Mouse (Mus musculus): ENCODE data around the gene Lcn8. TPM values are rescaled to one million over a fixed set of nuclear protein-coding genes. Genes with fewer than 3 reads are reported as not detected.

The Lcn8 gene
- polyA plus RNA-seq (2012): not detected in 2 replicates

- H3K27me3 ChIP-seq (ENCODE audit: control insufficient read depth): no peaks in the 10 kb centered on the region
- no peak within 1 kb of the TSS for H3K4me3 ChIP-seq (replicated peaks)
- no peaks in the 10 kb centered on the region for H3K4me1 ChIP-seq (ENCODE audit: control insufficient read depth)
- no peaks in the 10 kb centered on the region for H3K36me3 ChIP-seq (ENCODE audit: control insufficient read depth)
- TF ChIP-seq GATA1 (IDR thresholded peaks at IDR 0.05; ENCODE audit: low read length): no peak
- TF ChIP-seq TAL1 (IDR thresholded peaks at IDR 0.05; ENCODE audit: low read length): no peak
- H3K9me3 ChIP-seq (ENCODE audit: control insufficient read depth, low read length): no peaks in the 10 kb centered on the region
Measured at GRCm38 (mm10) chr2:25652902-25653301, at the start of gene Lcn8. Lcn8 (plus strand) TSS chr2:25653120.

DNA sequence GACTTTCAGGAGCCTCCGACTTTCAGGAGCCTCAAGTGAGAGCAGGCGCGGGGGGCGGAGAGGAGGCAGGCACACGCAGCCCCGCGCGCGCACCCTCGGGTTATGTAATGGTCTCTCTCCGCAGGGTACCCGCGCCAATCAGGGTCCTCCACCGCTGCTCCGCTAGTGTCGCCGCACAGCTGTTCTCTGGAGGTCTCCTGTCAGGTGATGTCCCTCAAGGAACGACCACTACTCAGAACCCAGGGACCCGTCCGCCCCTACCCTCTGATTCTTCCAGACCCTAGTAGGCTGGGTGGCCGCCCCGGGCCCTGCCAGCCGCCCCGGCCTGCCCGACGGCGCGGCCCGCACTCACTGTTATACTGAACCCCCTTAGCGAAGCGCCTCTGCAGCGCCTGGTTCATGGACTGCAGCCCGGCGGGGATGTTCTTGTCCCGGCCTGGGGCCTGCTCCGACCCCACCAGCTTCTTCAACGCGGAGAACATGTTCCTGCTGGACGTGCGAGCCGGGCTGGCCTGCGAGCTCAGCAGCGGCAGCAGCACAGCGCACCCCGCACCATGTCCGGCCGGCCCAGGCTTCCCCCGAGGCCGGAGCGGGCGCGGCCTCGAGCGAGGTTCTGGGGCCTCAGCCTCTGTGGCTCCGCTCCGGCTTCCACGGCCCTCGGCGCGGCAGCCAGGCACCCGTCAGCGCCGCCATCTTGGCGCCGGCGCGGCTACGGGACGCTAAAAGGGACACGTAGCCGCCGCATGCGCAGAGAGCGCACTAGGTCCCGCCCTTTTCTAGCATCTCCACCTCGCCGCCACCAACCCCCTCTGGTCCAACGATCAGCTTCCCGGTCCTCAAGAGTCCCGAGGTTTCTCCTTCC is 44.9 kb upstream of the Lcn8 start, which contains the start of gene Rabl6:
TSS of gene Rabl6 (minus strand) at position 761 of the 862 bp plus-strand sequence.
- TF ChIP-seq GATA1 (IDR thresholded peaks at IDR 0.05; ENCODE audit: low read length): no peak
- TF ChIP-seq TAL1 (IDR thresholded peaks at IDR 0.05; ENCODE audit: low read length): no peak
- H3K36me3 ChIP-seq (ENCODE audit: control insufficient read depth): peaks cover 11% of the 10 kb centered on the region
- H3K9me3 ChIP-seq (ENCODE audit: control insufficient read depth, low read length): no peaks in the 10 kb centered on the region
- peaks cover 2% of the 10 kb centered on the region for H3K27me3 ChIP-seq (ENCODE audit: control insufficient read depth)
- H3K4me1 ChIP-seq (ENCODE audit: control insufficient read depth): peaks cover 34% of the 10 kb centered on the region
- peak within 1 kb of the TSS; percentile 79 for H3K4me3 ChIP-seq (replicated peaks)

DNA sequence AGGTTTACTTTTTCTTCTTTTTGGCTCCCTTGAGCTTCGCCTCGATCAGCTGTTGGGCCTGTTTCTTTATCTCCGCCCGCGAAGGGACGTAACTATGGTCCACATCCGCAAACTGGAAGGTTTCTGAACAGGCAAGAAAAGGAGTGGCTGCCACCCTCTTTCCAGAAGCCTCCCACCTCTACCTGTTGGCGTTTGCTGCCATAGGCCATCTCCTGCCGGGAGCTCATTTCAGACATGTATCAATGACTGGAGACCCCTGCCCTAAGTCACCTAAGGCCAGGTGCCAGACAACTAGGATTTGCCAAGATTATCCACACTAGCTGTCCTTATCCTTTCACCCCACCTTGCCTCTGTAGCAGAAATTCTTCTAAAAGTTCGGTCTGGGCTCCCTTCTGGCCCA is 44.2 kb upstream of the Lcn8 start:
- Histone ChIP-seq H3K4me3 (replicated peaks) (peak overlapping the region; percentile 79), H3K9me3 (ENCODE audit: control insufficient read depth, low read length) (no peaks in the 10 kb centered on the region), H3K27me3 (ENCODE audit: control insufficient read depth) (peaks cover 9% of the 10 kb centered on the region), H3K36me3 (ENCODE audit: control insufficient read depth) (peaks cover 6% of the 10 kb centered on the region), H3K4me1 (ENCODE audit: control insufficient read depth) (peaks cover 34% of the 10 kb centered on the region)
- TF ChIP-seq GATA1 (IDR thresholded peaks at IDR 0.05; ENCODE audit: low read length) (no peak), TAL1 (IDR thresholded peaks at IDR 0.05; ENCODE audit: low read length) (no peak)

DNA sequence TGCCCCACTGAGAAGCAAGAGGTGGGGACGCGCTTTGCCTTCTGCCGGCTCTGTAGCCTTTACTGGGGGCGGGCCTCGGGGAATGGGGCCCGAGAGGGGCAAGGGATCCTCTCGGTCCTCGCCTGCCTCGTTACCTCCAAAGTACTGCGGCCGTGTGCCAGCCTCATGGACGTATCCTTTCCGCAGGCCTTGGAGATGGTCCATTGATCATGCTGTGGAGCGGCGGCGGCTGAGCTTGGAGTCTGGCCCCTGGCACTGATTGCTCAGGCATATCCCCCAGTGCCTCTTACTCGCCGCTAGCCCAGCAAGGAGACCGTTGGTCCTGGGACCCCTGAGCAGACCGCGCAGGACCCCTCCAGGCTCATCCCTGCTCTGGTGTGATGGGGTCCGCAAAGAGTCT is 36.5 kb upstream of the Lcn8 start:
- Histone ChIP-seq H3K4me3 (replicated peaks) (no peak overlapping the region), H3K9me3 (ENCODE audit: control insufficient read depth, low read length) (no peaks in the 10 kb centered on the region), H3K4me1 (ENCODE audit: control insufficient read depth) (peaks cover 3% of the 10 kb centered on the region), H3K27me3 (ENCODE audit: control insufficient read depth) (peaks cover 64% of the 10 kb centered on the region), H3K36me3 (ENCODE audit: control insufficient read depth) (no peaks in the 10 kb centered on the region)
- no peak for TF ChIP-seq TAL1 (IDR thresholded peaks at IDR 0.05; ENCODE audit: low read length)
- TF ChIP-seq GATA1 (IDR thresholded peaks at IDR 0.05; ENCODE audit: low read length): no peak

DNA sequence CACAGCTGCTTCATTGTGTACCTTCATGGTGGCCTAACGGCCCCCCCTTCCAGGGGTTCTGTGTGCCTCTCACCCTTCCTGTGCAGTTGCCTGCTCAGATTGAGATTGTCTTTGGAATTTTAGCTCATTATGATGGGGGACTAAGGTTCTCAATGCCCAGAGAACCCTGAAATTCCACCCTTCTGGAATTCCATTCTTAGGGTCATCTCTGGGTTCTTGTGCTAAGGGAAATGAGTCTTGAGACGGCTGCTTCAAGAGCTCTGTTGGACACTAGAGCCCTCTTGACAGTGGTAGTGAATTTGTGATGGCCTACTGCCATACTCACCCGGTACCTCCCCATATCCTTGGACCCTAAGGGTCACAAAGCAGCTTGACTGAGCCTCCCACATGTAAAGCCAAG is 35.3 kb upstream of the Lcn8 start, which contains the start of gene Ccdc183:
TSS of gene Ccdc183 (minus strand) at position 101 of the 400 bp plus-strand sequence.
- Histone ChIP-seq H3K9me3 (ENCODE audit: control insufficient read depth, low read length) (no peaks in the 10 kb centered on the region), H3K4me3 (replicated peaks) (no peak within 1 kb of the TSS), H3K27me3 (ENCODE audit: control insufficient read depth) (peaks cover 62% of the 10 kb centered on the region), H3K4me1 (ENCODE audit: control insufficient read depth) (peaks cover 9% of the 10 kb centered on the region), H3K36me3 (ENCODE audit: control insufficient read depth) (no peaks in the 10 kb centered on the region)
- no peak for TF ChIP-seq GATA1 (IDR thresholded peaks at IDR 0.05; ENCODE audit: low read length)

- H3K27me3 ChIP-seq (ENCODE audit: control insufficient read depth): peaks cover 43% of the 10 kb centered on the region
- H3K4me3 ChIP-seq (replicated peaks): no peak overlapping the region
- TF ChIP-seq TAL1 (IDR thresholded peaks at IDR 0.05; ENCODE audit: low read length) (no peak), GATA1 (IDR thresholded peaks at IDR 0.05; ENCODE audit: low read length) (no peak)
- no peaks in the 10 kb centered on the region for H3K9me3 ChIP-seq (ENCODE audit: control insufficient read depth, low read length)
- H3K4me1 ChIP-seq (ENCODE audit: control insufficient read depth): peaks cover 9% of the 10 kb centered on the region
- H3K36me3 ChIP-seq (ENCODE audit: control insufficient read depth): no peaks in the 10 kb centered on the region
Measured at GRCm38 (mm10) chr2:25620386-25620785, 32.5 kb upstream of the Lcn8 start.

DNA sequence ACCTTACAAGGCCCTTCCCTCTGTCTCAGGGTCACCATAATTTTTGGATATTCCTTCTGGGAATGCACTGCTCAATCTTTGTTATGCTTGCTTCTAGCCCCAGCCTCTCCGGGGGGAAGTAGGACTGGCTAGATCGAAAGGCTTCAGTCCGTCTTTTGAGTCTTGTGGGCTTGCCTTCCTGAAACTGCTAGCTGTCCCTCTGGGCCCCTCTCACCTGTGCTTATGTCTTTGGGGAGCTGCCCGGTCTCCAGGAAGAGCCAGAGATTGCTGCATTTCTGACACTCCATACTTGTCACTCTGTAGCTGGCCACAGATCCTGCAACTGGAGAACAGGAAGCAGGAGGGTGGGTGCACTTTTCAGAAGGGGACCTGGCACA is 32.1 kb upstream of the Lcn8 start:
- peaks cover 9% of the 10 kb centered on the region for H3K4me1 ChIP-seq (ENCODE audit: control insufficient read depth)
- TF ChIP-seq TAL1 (IDR thresholded peaks at IDR 0.05; ENCODE audit: low read length): no peak
- no peak for TF ChIP-seq GATA1 (IDR thresholded peaks at IDR 0.05; ENCODE audit: low read length)
- H3K9me3 ChIP-seq (ENCODE audit: control insufficient read depth, low read length): no peaks in the 10 kb centered on the region
- no peaks in the 10 kb centered on the region for H3K36me3 ChIP-seq (ENCODE audit: control insufficient read depth)
- peaks cover 38% of the 10 kb centered on the region for H3K27me3 ChIP-seq (ENCODE audit: control insufficient read depth)
- no peak overlapping the region for H3K4me3 ChIP-seq (replicated peaks)

DNA sequence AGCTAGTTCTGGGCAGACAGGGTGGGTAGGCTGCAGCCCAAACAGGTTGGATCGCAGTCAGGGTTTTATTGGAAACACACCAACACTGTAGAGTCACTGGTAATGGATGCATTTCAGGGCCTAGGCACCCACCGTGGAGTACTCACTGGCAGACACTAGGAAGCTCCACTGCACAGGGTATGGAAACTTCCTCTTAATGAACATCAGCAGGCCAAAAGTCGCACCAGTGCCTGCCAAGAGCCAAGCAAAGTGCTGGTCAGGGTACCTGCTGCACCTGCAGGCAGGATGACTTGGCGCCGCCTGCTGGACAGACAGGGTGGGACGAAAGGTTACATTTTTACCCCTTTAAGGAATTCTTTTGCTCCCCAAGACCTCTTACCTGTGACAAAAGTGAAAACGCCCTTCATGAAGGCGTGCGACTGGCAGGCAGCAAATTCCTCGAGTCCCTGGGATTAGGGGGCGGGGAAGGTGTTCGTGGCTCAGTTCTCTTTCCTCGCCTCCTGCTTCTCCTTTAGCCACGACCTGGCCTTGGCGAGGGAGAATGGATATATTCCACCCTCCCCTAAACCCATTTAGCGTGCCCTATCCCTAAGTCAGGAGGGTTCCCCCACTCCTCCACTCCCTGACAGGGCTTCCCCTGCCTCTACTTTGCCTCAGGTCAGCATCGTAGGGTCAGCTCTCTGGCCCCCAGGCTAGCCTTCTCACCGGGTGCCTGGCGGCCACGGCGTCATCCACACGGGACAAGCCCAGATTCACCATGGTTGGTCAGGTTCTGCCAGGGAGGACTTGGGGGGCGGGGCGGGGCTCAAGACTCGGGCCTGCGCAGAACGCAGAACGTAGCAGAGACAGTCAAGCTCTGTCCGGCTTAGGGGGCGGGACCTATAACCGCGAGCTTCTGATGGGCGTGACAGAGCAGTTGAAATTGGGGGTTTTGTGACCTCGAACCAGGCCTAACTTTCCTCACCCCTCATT is 31.4 kb upstream of the Lcn8 start, which contains the start of gene Tmem141:
TSS of gene Tmem141 (minus strand) at position 777 of the 972 bp plus-strand sequence.
- no peaks in the 10 kb centered on the region for H3K36me3 ChIP-seq (ENCODE audit: control insufficient read depth)
- peak within 1 kb of the TSS; percentile 58 for H3K4me3 ChIP-seq (replicated peaks)
- no peak for TF ChIP-seq TAL1 (IDR thresholded peaks at IDR 0.05; ENCODE audit: low read length)
- no peak for TF ChIP-seq GATA1 (IDR thresholded peaks at IDR 0.05; ENCODE audit: low read length)
- H3K27me3 ChIP-seq (ENCODE audit: control insufficient read depth): peaks cover 31% of the 10 kb centered on the region
- H3K9me3 ChIP-seq (ENCODE audit: control insufficient read depth, low read length): no peaks in the 10 kb centered on the region
- peaks cover 9% of the 10 kb centered on the region for H3K4me1 ChIP-seq (ENCODE audit: control insufficient read depth)

DNA sequence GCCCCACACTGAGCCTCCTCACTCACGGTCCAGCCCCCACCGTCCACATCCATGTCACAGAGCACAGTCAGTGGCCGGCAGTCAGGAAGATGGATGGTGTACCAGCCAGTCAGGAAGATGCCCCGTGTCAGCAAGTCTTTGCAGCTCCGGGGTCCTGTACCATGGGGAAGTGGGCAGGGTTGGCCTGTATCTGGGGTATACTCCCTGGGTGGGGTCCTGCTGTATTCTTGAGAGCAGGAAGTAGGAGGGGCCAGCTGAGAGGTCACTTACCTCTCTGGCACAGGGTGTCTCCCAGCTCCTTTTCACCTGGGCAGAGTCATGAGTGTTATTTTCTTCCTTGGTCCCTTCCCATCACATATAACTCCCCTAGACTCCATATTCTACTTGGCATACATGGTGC is 26.9 kb upstream of the Lcn8 start:
- Histone ChIP-seq H3K9me3 (ENCODE audit: control insufficient read depth, low read length) (no peaks in the 10 kb centered on the region), H3K4me1 (ENCODE audit: control insufficient read depth) (peaks cover 9% of the 10 kb centered on the region), H3K4me3 (replicated peaks) (no peak overlapping the region), H3K36me3 (ENCODE audit: control insufficient read depth) (no peaks in the 10 kb centered on the region), H3K27me3 (ENCODE audit: control insufficient read depth) (peaks cover 4% of the 10 kb centered on the region)
- no peak for TF ChIP-seq GATA1 (IDR thresholded peaks at IDR 0.05; ENCODE audit: low read length)
- no peak for TF ChIP-seq TAL1 (IDR thresholded peaks at IDR 0.05; ENCODE audit: low read length)

Measured in erythroblast, embryonic 14.5 days (primary cell).